Mouse (Mus musculus) bone marrow, adult 2 months (tissue): ENCODE results near the gene Mcf2.

Experiments
- CTCF ChIP-seq: fragments of 200-500 bp; IDR thresholded peaks from 2 replicates; pipeline ENCODE4 v1.5.1; 2011; ENCODE audit warnings: low read length, control low read depth; ENCODE audit not compliant: control insufficient read depth, insufficient read depth
- POLR2A ChIP-seq: fragments of 200-500 bp; IDR thresholded peaks from 2 replicates; pipeline ENCODE4 v1.6.1; 2011; ENCODE audit warnings: low read depth, mild to moderate bottlenecking, control low read depth, low read length, borderline replicate concordance; ENCODE audit not compliant: control insufficient read depth

DNA sequence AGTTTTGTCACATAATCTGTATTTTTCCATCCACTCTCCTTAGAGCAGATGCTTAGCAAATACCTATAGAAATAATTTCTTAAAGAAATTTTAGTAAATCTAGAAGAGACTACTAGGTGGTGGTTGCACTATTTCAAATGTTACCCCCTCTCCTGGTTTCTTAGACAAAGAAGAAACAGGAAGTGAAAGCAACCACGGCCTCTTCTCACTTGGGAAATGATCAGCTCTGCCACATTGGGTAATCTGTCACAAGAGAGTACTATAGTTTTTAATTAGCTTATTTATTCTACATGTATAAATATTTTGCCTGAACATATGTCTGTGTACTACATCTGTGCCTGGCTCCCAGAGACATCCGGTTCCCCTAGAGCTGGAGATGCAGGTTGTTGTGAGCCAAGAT lies 157.3 kb downstream of the Mcf2 start:
- no peak for TF ChIP-seq CTCF
- TF ChIP-seq POLR2A = no peak
